Mouse (Mus musculus): Measurements from ENCODE around the gene Rbfox1.

DNA sequence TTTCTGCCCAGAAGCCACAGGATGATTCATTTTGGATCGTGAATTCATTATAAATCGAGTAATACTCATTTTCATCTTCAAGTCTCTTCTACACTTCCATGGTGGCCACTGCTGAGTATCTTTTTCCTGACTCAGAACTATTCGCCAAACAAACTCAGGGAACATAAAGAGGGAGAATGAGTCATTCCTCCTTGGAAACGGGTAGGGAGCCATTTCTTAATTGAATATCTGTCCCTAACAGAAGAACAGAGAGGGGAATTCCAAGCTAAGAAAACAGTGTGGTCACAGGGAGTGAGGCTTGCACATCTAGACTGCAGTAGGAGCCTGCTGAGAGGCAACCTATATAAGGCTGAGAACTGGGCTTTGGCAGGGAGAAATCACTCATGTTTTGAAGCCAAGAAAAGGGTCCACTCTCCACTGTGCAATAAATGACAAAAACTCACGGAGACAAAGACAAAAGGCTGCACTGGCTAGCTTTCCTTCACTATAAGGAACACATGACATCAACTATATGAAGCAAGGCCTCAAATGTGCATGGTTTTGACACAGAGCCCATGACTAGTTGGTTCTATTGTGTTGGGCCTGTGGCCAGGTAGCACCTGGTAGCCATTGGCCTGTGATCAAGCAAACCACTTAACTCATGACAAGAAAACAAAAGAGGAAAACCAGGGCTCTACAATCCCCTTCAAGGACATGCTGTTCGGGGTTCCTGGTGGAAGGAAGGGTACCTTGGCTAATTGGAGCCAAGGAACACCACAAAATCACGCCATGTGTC, 386.6 kb downstream of the Rbfox1 start:
- TF ChIP-seq CTCF (IDR thresholded peaks at IDR 0.05; ENCODE audit: low read depth, low read length) (no peak), POLR2A (IDR thresholded peaks at IDR 0.05; ENCODE audit: insufficient read depth, low read length) (no peak), EP300 (IDR thresholded peaks at IDR 0.05; ENCODE audit: insufficient read depth, low read depth, low read length) (no peak)
